Mouse (Mus musculus) layer of hippocampus, adult 2 months (tissue): ENCODE results near the gene Gadd45gip1. TPM values are rescaled to one million over a fixed set of nuclear protein-coding genes. Genes with fewer than 3 reads are reported as not detected.
A peak's percentile ranks its signal among the peaks of the same experiment; 100 is the strongest.
"Not testable (repeated sequence)": the region's sequence is repeated elsewhere in the genome, so short reads cannot be mapped to it uniquely, and the experiment has no call there.

Source experiments
- DNase-seq, 2 experiments: peaks; one replicate each; pipeline ENCODE4 v3.0.0; 2022; ENCODE audit warnings: low spot score in 2 of 2
- H3K27ac ChIP-seq: fragments of 200-600 bp; 2 replicates; pipeline ENCODE4 v1.8.1; 2022
- H3K4me3 ChIP-seq: fragments of 200-600 bp; 2 replicates; pipeline ENCODE4 v1.8.1; 2022; ENCODE audit warnings: mild to moderate bottlenecking
- CTCF ChIP-seq: fragments of 200-600 bp; conservative IDR thresholded peaks from 2 replicates; pipeline ENCODE4 v1.8.1; 2022; ENCODE audit warnings: antibody characterized with exemption, mild to moderate bottlenecking, moderate library complexity
- total RNA-seq, 2 experiments: library from RNA; stranded (reverse); gene quantifications; 2 replicates each; pipeline ENCODE4 v1.2.3; 2021

The Gadd45gip1 gene
- total RNA-seq, 2 experiments from 2014 or later: 23.3 to 26.1 TPM

- TF ChIP-seq CTCF: no peak
- DNase-seq: no peak
- peak within 1 kb of the TSS; percentile 32; the same call in 1 of the 2 replicates for H3K4me3 ChIP-seq
- H3K27ac ChIP-seq: no peak within 1 kb of the TSS
Measured at GRCm38 (mm10) chr8:84822723-84823122, 8.6 kb upstream of the Gadd45gip1 start, which contains the start of gene Dand5. TSS of gene Dand5 (minus strand) at chr8:84822823.

GRCm38 (mm10) chr8:84823653-84824052 is 7.7 kb upstream of the Gadd45gip1 start:
- Histone ChIP-seq H3K27ac (no peak overlapping the region), H3K4me3 (peak overlapping the region; percentile 32; the same call in 1 of the 2 replicates)
- TF ChIP-seq CTCF: peak; percentile 88
- DNase-seq: peak in 1 of 2 experiments; percentile 68

GRCm38 (mm10) chr8:84825636-84826035 is 5.7 kb upstream of the Gadd45gip1 start:
- no peak for TF ChIP-seq CTCF
- Histone ChIP-seq H3K4me3 (no peak overlapping the region), H3K27ac (no peak overlapping the region)
- no peak for DNase-seq

- not testable (repeated sequence) for H3K4me3 ChIP-seq, DNase-seq, H3K27ac ChIP-seq
Measured at GRCm38 (mm10) chr8:84826518-84826917, 4.8 kb upstream of the Gadd45gip1 start.

GRCm38 (mm10) chr8:84832034-84832717 is 854 bp downstream of the Gadd45gip1 start:
- DNase-seq: peak in 1 of 2 experiments; percentile 78
- Histone ChIP-seq H3K27ac (peak overlapping the region; percentile 98), H3K4me3 (peak overlapping the region; percentile 87)
- TF ChIP-seq CTCF: no peak

GRCm38 (mm10) chr8:84832759-84833742 is 1.7 kb downstream of the Gadd45gip1 start:
- no peak for DNase-seq
- Histone ChIP-seq H3K4me3 (peak overlapping the region; percentile 87), H3K27ac (peak overlapping the region; percentile 98)
- peak; percentile 52 for TF ChIP-seq CTCF

- no peak for TF ChIP-seq CTCF
- Histone ChIP-seq H3K4me3 (no peak overlapping the region), H3K27ac (peak overlapping the region; percentile 75)
- no peak for DNase-seq
Measured at GRCm38 (mm10) chr8:84834002-84834865, 2.9 kb downstream of the Gadd45gip1 start.

GRCm38 (mm10) chr8:84834866-84835855 is 3.8 kb downstream of the Gadd45gip1 start:
- TF ChIP-seq CTCF: no peak
- H3K27ac ChIP-seq: peak overlapping the region; percentile 75
- no peak overlapping the region for H3K4me3 ChIP-seq
- peak; percentile 87 to 90 for DNase-seq

- H3K27ac ChIP-seq: no peak overlapping the region
- H3K4me3 ChIP-seq: no peak overlapping the region
- 0 out of 2 replicates have a peak, but pooled peaks have one; percentile 29 for TF ChIP-seq CTCF
- no peak for DNase-seq
Measured at GRCm38 (mm10) chr8:84837149-84837911, 6.0 kb downstream of the Gadd45gip1 start.

GRCm38 (mm10) chr8:84837912-84838470 is 6.7 kb downstream of the Gadd45gip1 start:
- Histone ChIP-seq H3K27ac (no peak overlapping the region), H3K4me3 (no peak overlapping the region)
- TF ChIP-seq CTCF: no peak
- no peak for DNase-seq
